ENCODE assay signal across 8 mouse cellular contexts in genomic region chr5:136237607-136238006, GRCm38 (mm10). TPM values are rescaled to one million over a fixed set of nuclear protein-coding genes. Genes with fewer than 3 reads are reported as not detected.
DNase-seq lines count a peak whose midpoint lies in the region; ATAC-seq and TF ChIP-seq lines count a peak whose summit lies in the region.

No protein-coding gene starts in this region.

- no peaks in the 10 kb centered on the region for H3K36me3 ChIP-seq in hindbrain, postnatal 0 days (ENCODE audit: insufficient read depth, low read length)

- peak overlapping the region; percentile 60 for H3K4me2 ChIP-seq in hindbrain, postnatal 0 days (ENCODE audit: low read depth, low read length)

- peak; percentile 20 to 48 for DNase-seq in adrenal gland, postnatal 36 days
- no peak for DNase-seq in adrenal gland, postnatal 14 days
- DNase-seq in hindbrain, postnatal 0 days (ENCODE audit: low spot score), result peak; percentile 29
- no peak for DNase-seq in thymus, postnatal 10 days (ENCODE audit: low spot score in 2 of 2)
- DNase-seq in left cerebral cortex, postnatal 14 days (ENCODE audit: low spot score in 2 of 2), result no peak
- no peak for DNase-seq in left cerebral cortex, postnatal 25 days (ENCODE audit: low spot score in 2 of 2)

- intact Hi-C loops in left cerebral cortex, postnatal 14 days (cut with DNase I), result no loop called here
- intact Hi-C loops in left cerebral cortex, postnatal 25 days (cut with DNase I), result no loop called here

- H3K9ac ChIP-seq in hindbrain, postnatal 0 days (replicated peaks; ENCODE audit: low read length), result peak overlapping the region; percentile 41; the same call in 1 of the 2 replicates

- H3K4me1 ChIP-seq in brown adipose tissue, adult 24 weeks (ENCODE audit: control insufficient read depth, insufficient read depth, insufficient read length, low read length), result peaks cover 11% of the 10 kb centered on the region; the same call in 1 of the 2 replicates
- 0 out of 2 replicates have a peak, but pooled peaks cover 4% of the 10 kb centered on the region for H3K4me1 ChIP-seq in hindbrain, postnatal 0 days (ENCODE audit: insufficient read depth, low read length)

- ATAC-seq in hindbrain, postnatal 0 days, result no peak
- 0 out of 2 replicates have a peak, but pooled peaks have one; percentile 27 for ATAC-seq in megakaryocyte progenitor cell, adult 5-6 weeks (replicated peaks; ENCODE audit: poor library complexity)

- no peak for TF ChIP-seq CTCF in hindbrain, postnatal 0 days (IDR thresholded peaks at IDR 0.05; ENCODE audit: low read depth)

- no peaks in the 10 kb centered on the region for H3K9me3 ChIP-seq in hindbrain, postnatal 0 days (ENCODE audit: low read length)

- H3K4me3 ChIP-seq in brown adipose tissue, adult 24 weeks (ENCODE audit: insufficient read depth, low read depth, low read length), result peak overlapping the region; percentile 23; the same call in 1 of the 2 replicates
- peak overlapping the region; percentile 29 for H3K4me3 ChIP-seq in hindbrain, postnatal 0 days (ENCODE audit: low read length)

- no peak overlapping the region for H3K27ac ChIP-seq in brown adipose tissue, adult 24 weeks (replicated peaks; ENCODE audit: low read depth, low read length)
- no peak overlapping the region for H3K27ac ChIP-seq in hindbrain, postnatal 0 days

- no peaks in the 10 kb centered on the region for H3K27me3 ChIP-seq in hindbrain, postnatal 0 days (ENCODE audit: insufficient read depth, low read length)

- WGBS in hindbrain, postnatal 0 days, result 6% methylated on average over 19 of the region's 19 CpGs

RNA-seq across cellular contexts. Expression of gene Sh2b2, which starts 8.7 kb away (rescaled TPM):
- total RNA-seq in adrenal gland, postnatal 36 days (2021), result 10 to 100 TPM; 19.7 to 21.0 TPM
- total RNA-seq in adrenal gland, postnatal 14 days (2021), result 21.9 and 24.5 TPM in 2 replicates
- polyA plus RNA-seq in brown adipose tissue, adult 24 weeks (2012; ENCODE audit: insufficient read depth, insufficient read length, missing spikeins), result 67.4 and 106 TPM in 2 replicates
- total RNA-seq in hindbrain, postnatal 0 days (2014; rRNA removed), result 41.7 and 49.6 TPM in 2 replicates
- polyA plus RNA-seq in hindbrain, postnatal 0 days (2015; fragmentation: Nextera tagmentation; extraction: Ambion mirVana), result 14.4 and 15.3 TPM in 2 replicates
- total RNA-seq in megakaryocyte progenitor cell, adult 5-6 weeks (2015), result 27.8 and 33.0 TPM in 2 replicates
- total RNA-seq in megakaryocyte progenitor cell, adult 5-6 weeks (2017), result 12.1 TPM in 2 replicates
- total RNA-seq in left cerebral cortex, postnatal 14 days (2021), result 10 to 100 TPM; 10.5 to 11.3 TPM
- 1 to 10 TPM; 7.2 to 8.2 TPM for total RNA-seq in left cerebral cortex, postnatal 25 days (2021)

RNA-seq across cellular contexts. Expression of gene Prkrip1, which starts 38.8 kb away (rescaled TPM):
- 10 to 100 TPM; 36.2 to 46.0 TPM for total RNA-seq in adrenal gland, postnatal 36 days (2021)
- total RNA-seq in adrenal gland, postnatal 14 days (2021), result 31.8 and 36.4 TPM in 2 replicates
- polyA plus RNA-seq in brown adipose tissue, adult 24 weeks (2012; ENCODE audit: insufficient read depth, insufficient read length, missing spikeins), result 38.5 and 40.6 TPM in 2 replicates
- 11.2 and 15.1 TPM in 2 replicates for total RNA-seq in hindbrain, postnatal 0 days (2014; rRNA removed)
- polyA plus RNA-seq in hindbrain, postnatal 0 days (2015; fragmentation: Nextera tagmentation; extraction: Ambion mirVana), result 58.7 and 59.0 TPM in 2 replicates
- total RNA-seq in megakaryocyte progenitor cell, adult 5-6 weeks (2015), result 21.0 and 26.5 TPM in 2 replicates
- total RNA-seq in megakaryocyte progenitor cell, adult 5-6 weeks (2017), result 51.5 and 78.2 TPM in 2 replicates
- total RNA-seq in left cerebral cortex, postnatal 14 days (2021), result 10 to 100 TPM; 38.7 to 44.0 TPM
- total RNA-seq in left cerebral cortex, postnatal 25 days (2021), result 10 to 100 TPM; 36.8 to 37.1 TPM

Comparison
In these comparisons a context has a peak if more than half of its experiments do, and no peak if none do; other contexts are left out.
1. DNase-seq: peak in adrenal gland, postnatal 36 days (2 of 2) and hindbrain, postnatal 0 days (single experiment); none in adrenal gland, postnatal 14 days (single experiment), thymus, postnatal 10 days (0 of 2), left cerebral cortex, postnatal 14 days (0 of 2) and left cerebral cortex, postnatal 25 days (0 of 2).